Mouse (Mus musculus): ENCODE results near the gene Col16a1. TPM values are rescaled to one million over a fixed set of nuclear protein-coding genes. Genes with fewer than 3 reads are reported as not detected.

Gene Col16a1
- total and polyA plus RNA-seq, 2 experiments, result 1.9 to 2.0 TPM

- Histone ChIP-seq H3K79me2 (ENCODE audit: control insufficient read depth, insufficient read depth, low read length) (no peaks in the 10 kb centered on the region), H3K4me1 (ENCODE audit: control insufficient read depth, insufficient read depth, low read length) (no peaks in the 10 kb centered on the region), H3K9ac (ENCODE audit: low read depth, low read length) (no peak overlapping the region), H3K4me3 (ENCODE audit: insufficient read depth, low read depth, low read length) (no peak overlapping the region), H3K27ac (replicated peaks; ENCODE audit: insufficient read depth, low read depth, low read length) (no peak overlapping the region), H3K36me3 (ENCODE audit: control insufficient read depth, insufficient read depth, low read length) (no peaks in the 10 kb centered on the region), H3K27me3 (ENCODE audit: control insufficient read depth, insufficient read depth, low read length) (peaks cover 3% of the 10 kb centered on the region; the same call in 1 of the 2 replicates)
- no peak for DNase-seq (ENCODE audit: extremely low read depth, low read depth, low spot score)
- TF ChIP-seq POLR2A (IDR thresholded peaks at IDR 0.05; ENCODE audit: extremely low read depth, insufficient read depth, low read length) (no peak), CTCF (IDR thresholded peaks at IDR 0.05; ENCODE audit: low read depth, low read length) (no peak)
- 23% methylated on average over 23 of the region's 23 CpGs for WGBS
These were observed 10.9 kb upstream of the Col16a1 start for GRCm38 (mm10) chr4:130036573-130037401.

- WGBS, result 51% methylated on average over 5 of the region's 5 CpGs
- Histone ChIP-seq H3K27ac (replicated peaks; ENCODE audit: insufficient read depth, low read depth, low read length) (no peak overlapping the region), H3K4me3 (ENCODE audit: insufficient read depth, low read depth, low read length) (no peak overlapping the region), H3K9ac (ENCODE audit: low read depth, low read length) (no peak overlapping the region), H3K36me3 (ENCODE audit: control insufficient read depth, insufficient read depth, low read length) (no peaks in the 10 kb centered on the region), H3K79me2 (ENCODE audit: control insufficient read depth, insufficient read depth, low read length) (no peaks in the 10 kb centered on the region), H3K4me1 (ENCODE audit: control insufficient read depth, insufficient read depth, low read length) (no peaks in the 10 kb centered on the region), H3K27me3 (ENCODE audit: control insufficient read depth, insufficient read depth, low read length) (peaks cover 3% of the 10 kb centered on the region; the same call in 1 of the 2 replicates)
- DNase-seq (ENCODE audit: extremely low read depth, low read depth, low spot score), result no peak
- TF ChIP-seq POLR2A (IDR thresholded peaks at IDR 0.05; ENCODE audit: extremely low read depth, insufficient read depth, low read length) (no peak), CTCF (IDR thresholded peaks at IDR 0.05; ENCODE audit: low read depth, low read length) (no peak)
These were observed 8.3 kb upstream of the Col16a1 start for GRCm38 (mm10) chr4:130039351-130039750.

DNA sequence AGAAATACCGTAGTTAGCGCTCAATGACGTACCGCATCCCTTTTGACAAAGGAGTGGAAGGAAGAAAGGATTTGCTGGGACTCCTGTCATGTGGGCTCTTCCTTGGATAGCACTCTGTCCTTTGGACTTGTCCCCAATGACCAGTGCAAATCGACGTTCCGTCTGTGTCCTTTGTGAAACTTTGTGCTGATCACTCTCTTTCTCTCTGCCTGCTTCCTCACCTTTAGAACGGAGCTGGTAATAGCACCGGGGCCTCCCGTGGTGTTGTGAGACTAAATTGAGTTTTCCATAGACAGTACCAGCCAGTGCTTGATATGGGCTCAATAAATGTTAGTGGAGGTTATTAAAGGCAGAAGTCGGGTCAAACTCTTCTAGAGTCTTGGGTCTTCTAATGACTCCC, 6.6 kb upstream of the Col16a1 start:
- Histone ChIP-seq H3K36me3 (ENCODE audit: control insufficient read depth, insufficient read depth, low read length) (no peaks in the 10 kb centered on the region), H3K27me3 (ENCODE audit: control insufficient read depth, insufficient read depth, low read length) (peaks cover 3% of the 10 kb centered on the region; the same call in 1 of the 2 replicates), H3K9ac (ENCODE audit: low read depth, low read length) (no peak overlapping the region), H3K4me3 (ENCODE audit: insufficient read depth, low read depth, low read length) (no peak overlapping the region), H3K4me1 (ENCODE audit: control insufficient read depth, insufficient read depth, low read length) (no peaks in the 10 kb centered on the region), H3K79me2 (ENCODE audit: control insufficient read depth, insufficient read depth, low read length) (no peaks in the 10 kb centered on the region), H3K27ac (replicated peaks; ENCODE audit: insufficient read depth, low read depth, low read length) (no peak overlapping the region)
- peak; percentile 15 for DNase-seq (ENCODE audit: extremely low read depth, low read depth, low spot score)
- 69% methylated on average over 11 of the region's 11 CpGs for WGBS
- TF ChIP-seq POLR2A (IDR thresholded peaks at IDR 0.05; ENCODE audit: extremely low read depth, insufficient read depth, low read length), result no peak
- TF ChIP-seq CTCF (IDR thresholded peaks at IDR 0.05; ENCODE audit: low read depth, low read length), result no peak

DNA sequence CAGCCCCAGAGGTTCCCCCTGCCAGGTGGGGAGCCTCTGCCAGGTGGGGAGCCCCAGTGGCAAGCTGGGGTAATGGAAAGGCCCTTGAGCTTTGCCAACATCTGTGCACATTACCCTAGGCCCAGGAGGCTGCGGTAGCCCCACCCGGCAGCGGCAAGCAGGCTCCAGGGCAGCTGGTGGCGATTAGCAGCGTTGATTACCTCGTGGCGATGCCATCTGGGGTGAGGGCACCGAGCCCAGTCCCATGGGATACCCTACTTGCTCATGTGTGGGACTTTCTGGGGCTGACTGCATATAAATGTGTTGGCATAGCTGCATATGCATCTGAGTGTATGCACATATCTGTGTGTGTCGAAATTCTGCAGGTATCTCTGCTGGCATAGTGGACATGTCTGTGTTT, 3.4 kb upstream of the Col16a1 start:
- TF ChIP-seq CTCF (IDR thresholded peaks at IDR 0.05; ENCODE audit: low read depth, low read length) (no peak), POLR2A (IDR thresholded peaks at IDR 0.05; ENCODE audit: extremely low read depth, insufficient read depth, low read length) (no peak)
- no peak overlapping the region for H3K27ac ChIP-seq (replicated peaks; ENCODE audit: insufficient read depth, low read depth, low read length)

DNA sequence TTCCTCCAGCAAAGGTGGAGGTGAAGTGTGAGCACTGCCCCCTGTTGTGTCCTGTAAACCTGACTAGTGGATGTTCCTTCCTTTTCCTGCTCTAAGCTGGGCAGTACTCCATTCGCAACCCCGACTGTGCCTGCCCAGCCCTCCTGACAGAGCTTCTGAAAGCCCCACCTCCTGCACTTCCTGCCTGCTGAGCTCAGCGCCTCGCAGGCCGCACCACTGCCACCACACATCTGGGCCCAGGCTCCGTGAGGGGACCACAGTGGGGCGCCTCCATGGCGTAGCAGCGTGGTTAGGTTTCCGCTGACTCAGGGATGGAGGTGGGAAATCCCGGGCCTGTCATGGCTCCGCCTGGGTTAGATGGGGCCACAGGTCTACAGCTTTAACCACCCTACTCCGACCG, 2.0 kb upstream of the Col16a1 start:
- H3K27ac ChIP-seq (replicated peaks; ENCODE audit: insufficient read depth, low read depth, low read length), result no peak overlapping the region
- H3K36me3 ChIP-seq (ENCODE audit: control insufficient read depth, insufficient read depth, low read length), result no peaks in the 10 kb centered on the region
- no peaks in the 10 kb centered on the region for H3K4me1 ChIP-seq (ENCODE audit: control insufficient read depth, insufficient read depth, low read length)
- DNase-seq (ENCODE audit: extremely low read depth, low read depth, low spot score), result peak; percentile 5
- H3K79me2 ChIP-seq (ENCODE audit: control insufficient read depth, insufficient read depth, low read length), result no peaks in the 10 kb centered on the region
- WGBS, result 47% methylated on average over 14 of the region's 14 CpGs
- H3K4me3 ChIP-seq (ENCODE audit: insufficient read depth, low read depth, low read length), result no peak overlapping the region
- no peak for TF ChIP-seq POLR2A (IDR thresholded peaks at IDR 0.05; ENCODE audit: extremely low read depth, insufficient read depth, low read length)
- no peak overlapping the region; the same call in 1 of the 2 replicates for H3K9ac ChIP-seq (ENCODE audit: low read depth, low read length)
- no peaks in the 10 kb centered on the region for H3K27me3 ChIP-seq (ENCODE audit: control insufficient read depth, insufficient read depth, low read length)

More for the DNA sequence above, 3.4 kb upstream of the Col16a1 start:
- no peaks in the 10 kb centered on the region for H3K4me1 ChIP-seq (ENCODE audit: control insufficient read depth, insufficient read depth, low read length)
- H3K4me3 ChIP-seq (ENCODE audit: insufficient read depth, low read depth, low read length), result no peak overlapping the region
- H3K9ac ChIP-seq (ENCODE audit: low read depth, low read length), result no peak overlapping the region
- H3K79me2 ChIP-seq (ENCODE audit: control insufficient read depth, insufficient read depth, low read length), result no peaks in the 10 kb centered on the region
- 90% methylated on average over 9 of the region's 9 CpGs for WGBS
- no peak for DNase-seq (ENCODE audit: extremely low read depth, low read depth, low spot score)
- no peaks in the 10 kb centered on the region for H3K36me3 ChIP-seq (ENCODE audit: control insufficient read depth, insufficient read depth, low read length)
- H3K27me3 ChIP-seq (ENCODE audit: control insufficient read depth, insufficient read depth, low read length), result no peaks in the 10 kb centered on the region

DNA sequence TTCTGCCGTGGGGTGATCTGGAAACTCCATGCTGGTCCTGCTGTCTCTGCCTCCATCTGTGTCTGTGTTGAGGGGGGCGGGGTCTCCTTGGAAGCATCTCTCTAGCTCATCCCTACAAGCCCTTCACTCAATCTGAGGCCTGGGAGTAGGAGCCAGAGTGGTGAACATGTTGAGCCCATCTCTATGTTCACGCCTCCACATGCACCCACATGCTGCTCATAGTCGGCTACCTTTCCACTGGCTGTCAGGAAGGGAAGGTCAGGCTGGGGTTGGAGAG, 501 bp downstream of the Col16a1 start:
- TF ChIP-seq POLR2A (IDR thresholded peaks at IDR 0.05; ENCODE audit: extremely low read depth, insufficient read depth, low read length) (no peak), CTCF (IDR thresholded peaks at IDR 0.05; ENCODE audit: low read depth, low read length) (no peak)
- DNase-seq (ENCODE audit: extremely low read depth, low read depth, low spot score), result no peak
- H3K36me3 ChIP-seq (ENCODE audit: control insufficient read depth, insufficient read depth, low read length), result no peaks in the 10 kb centered on the region
- peak overlapping the region; percentile 18; the same call in 1 of the 2 replicates for H3K9ac ChIP-seq (ENCODE audit: low read depth, low read length)
- H3K4me1 ChIP-seq (ENCODE audit: control insufficient read depth, insufficient read depth, low read length), result no peaks in the 10 kb centered on the region
- WGBS, result 60% methylated on average over 4 of the region's 4 CpGs
- H3K4me3 ChIP-seq (ENCODE audit: insufficient read depth, low read depth, low read length), result peak overlapping the region; percentile 53; the same call in 1 of the 2 replicates
- no peaks in the 10 kb centered on the region for H3K27me3 ChIP-seq (ENCODE audit: control insufficient read depth, insufficient read depth, low read length)
- no peaks in the 10 kb centered on the region for H3K79me2 ChIP-seq (ENCODE audit: control insufficient read depth, insufficient read depth, low read length)
- no peak overlapping the region for H3K27ac ChIP-seq (replicated peaks; ENCODE audit: insufficient read depth, low read depth, low read length)

All from liver, adult 2 months (tissue).